Mouse (Mus musculus): ENCODE measurements at regions not wholly inside any gene's neighbourhood (a gene's known extent, or its start where the extent isn't known, plus 50 kb on each side); places are given as distances from the start of the nearest gene placed in this dataset.

DNA sequence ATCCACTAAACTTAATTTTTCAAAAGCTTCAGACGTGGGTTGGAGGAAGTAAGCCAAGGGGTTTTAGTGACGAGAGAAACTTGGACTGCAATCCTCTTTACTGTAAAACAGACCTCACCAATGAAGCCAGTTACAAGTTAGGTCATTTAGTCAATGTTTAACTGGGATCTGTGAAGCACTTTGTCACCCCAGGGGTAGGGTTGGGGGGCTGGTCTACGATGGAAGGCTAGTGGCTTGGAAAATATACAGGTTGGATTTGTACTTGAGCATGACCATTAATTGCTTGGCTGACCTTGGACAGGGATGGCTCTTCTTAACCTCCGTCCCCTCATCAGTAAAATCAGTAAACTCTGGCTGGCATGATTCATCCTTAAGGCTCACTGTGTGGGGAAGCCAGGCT, 142.2 kb downstream of the Pax1 start:
- no peak for DNase-seq (ENCODE audit: low spot score in 2 of 2)

DNA sequence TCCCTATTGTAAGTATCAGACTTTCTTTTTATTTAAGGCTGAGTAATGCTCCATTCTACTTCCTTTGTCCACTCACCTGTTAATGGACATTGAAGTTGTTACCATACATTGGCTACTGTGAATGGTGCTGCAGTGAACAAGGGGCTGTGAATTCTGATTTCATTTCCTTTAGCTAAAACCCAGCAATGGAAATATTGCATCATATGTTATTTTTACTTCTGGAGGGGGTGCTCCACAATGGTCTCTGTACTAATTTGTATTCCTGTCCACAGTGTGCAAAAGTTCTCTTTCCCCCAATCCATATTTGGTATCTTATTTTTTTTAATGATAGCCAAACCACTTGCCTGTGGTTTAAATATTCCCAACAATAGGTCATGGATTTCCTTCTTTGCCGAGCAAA, 137.0 kb downstream of the Pax1 start:
- DNase-seq (ENCODE audit: low spot score in 2 of 2), result no peak

DNA sequence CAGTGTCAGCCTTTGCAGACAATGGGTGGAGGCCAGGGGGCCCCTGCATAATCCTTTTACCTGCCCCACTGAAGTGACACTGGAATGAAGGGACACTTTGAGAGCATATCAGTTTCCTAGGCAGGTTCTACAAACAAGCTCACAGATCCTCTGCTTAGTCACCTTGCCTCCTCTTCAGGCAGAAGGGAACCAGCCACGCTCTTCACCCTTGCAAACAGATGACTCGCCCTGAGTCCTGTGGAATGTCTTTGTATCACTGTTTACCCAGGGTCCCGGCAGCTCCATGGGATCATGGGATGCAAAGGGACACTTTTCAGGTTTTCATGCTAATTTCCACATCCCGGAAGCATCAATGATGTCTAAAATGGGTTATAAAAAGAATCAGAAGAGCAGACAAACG, 94.2 kb downstream of the Pax1 start:
- no peak for DNase-seq (ENCODE audit: low spot score in 2 of 2)

DNA sequence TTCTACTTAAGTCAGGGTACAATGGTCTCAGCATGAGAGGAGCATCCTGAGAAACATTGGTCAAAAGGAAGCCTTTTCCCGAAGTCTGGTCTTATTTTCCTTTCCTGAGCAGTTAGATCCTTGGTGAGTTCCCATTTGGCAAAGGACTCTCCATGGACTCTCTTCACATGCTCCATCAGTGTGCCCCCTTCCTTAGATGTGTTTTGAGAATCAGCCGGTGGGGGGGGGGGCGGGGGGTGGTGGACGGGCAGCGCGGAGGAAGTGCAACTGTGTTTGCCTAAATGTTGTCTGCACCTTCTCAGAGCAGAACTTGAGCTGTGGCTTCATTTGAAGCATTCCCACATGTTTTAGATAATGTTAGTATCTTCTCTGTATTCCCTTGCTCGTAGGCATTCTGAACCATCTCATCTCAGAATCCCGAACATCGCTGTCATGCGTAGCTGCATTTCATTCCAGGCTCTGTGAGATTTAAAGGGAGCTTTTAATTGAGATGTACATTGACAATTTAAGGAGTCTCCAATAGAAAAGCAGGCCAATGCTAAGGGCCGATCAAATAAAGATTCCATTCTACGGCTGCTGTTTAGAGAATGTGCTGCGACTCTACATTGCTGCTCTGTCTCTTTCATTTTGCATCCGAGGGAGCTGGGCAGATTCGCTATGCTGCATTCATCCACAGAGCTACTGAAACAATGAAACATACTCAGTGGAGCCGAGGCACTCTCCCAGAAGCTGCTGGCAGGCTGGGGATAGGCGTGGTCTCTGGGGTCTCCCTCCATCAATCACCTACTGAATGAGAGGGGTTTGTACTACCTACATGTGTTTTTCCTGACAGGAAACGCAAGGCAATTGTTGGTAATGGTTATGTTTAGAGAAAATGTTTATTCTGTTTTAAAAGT, 92.9 kb downstream of the Pax1 start:
- no peak for DNase-seq (ENCODE audit: low spot score in 2 of 2)

Data from natural killer cell, adult 2 months (primary cell).